Mouse (Mus musculus): ENCODE measurements around the gene C1qtnf6.

The C1qtnf6 gene

DNA sequence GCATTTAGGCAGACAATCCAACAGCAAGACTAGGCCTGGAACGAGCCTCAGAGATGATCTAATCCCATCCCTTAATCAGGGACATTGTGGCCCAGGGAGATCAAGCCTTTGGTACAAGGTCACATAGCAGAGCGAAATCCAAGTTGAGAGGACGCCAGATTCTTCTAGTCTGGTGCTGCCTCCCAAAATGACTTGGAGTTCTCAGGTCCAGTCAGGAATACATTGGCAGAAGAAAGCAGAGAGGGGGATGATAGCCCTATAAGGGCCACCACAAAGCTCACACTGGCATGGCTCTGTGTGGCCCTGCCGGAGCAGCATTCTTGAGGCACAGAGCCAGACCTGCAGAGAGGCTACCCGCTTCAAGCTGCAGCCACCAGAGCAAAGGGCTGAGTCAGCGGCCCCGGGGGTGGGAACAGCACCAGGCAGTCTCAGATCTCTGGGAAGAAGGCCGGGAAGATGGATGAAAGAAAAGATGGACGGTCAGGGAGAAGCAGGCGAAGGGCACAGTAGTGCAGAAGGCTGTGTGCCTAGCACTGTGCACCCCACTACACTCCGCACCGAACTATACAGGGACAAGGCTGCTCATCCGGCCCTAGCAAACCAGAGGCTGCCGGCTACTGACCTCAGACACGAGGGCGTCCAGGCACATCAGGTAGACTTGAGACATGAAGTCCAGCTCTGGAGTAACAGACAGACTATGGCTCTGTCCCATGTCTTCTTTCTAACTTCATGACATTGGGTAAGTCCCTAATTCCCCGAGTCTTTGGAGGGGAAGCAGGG, at the start of gene C1qtnf6:
Gene C1qtnf6, minus strand, starts transcription at position 746 of the 780 bp plus-strand sequence.
- DNase-seq (ENCODE audit: low read depth, low spot score), result peak; percentile 76

GRCm38 (mm10) chr15:78576284-78576810, 45.1 kb upstream of the C1qtnf6 start:
- DNase-seq (ENCODE audit: low read depth, low spot score), result no peak

GRCm38 (mm10) chr15:78572658-78573397, 41.6 kb upstream of the C1qtnf6 start, which contains the start of gene Rac2:
TSS of gene Rac2 (minus strand) at chr15:78572783.
- no peak for DNase-seq (ENCODE audit: low read depth, low spot score)

DNA sequence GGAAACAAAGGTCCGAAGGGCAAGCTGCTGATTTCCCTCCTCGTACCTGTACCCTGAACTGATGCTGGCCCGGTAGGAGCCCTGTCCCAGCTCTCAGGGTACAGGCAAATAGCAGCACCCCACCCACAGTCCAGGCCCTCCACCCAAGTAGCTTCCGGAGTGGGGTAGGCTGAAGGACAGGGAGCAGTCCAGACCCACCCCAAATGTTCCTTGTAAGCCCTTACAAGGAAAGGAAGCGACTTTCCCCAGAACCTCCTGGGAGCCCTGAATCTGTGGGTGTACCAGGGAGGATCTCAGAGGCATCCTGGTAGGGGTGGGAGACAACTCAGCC, 41.0 kb upstream of the C1qtnf6 start:
- no peak for DNase-seq (ENCODE audit: low read depth, low spot score)

DNA sequence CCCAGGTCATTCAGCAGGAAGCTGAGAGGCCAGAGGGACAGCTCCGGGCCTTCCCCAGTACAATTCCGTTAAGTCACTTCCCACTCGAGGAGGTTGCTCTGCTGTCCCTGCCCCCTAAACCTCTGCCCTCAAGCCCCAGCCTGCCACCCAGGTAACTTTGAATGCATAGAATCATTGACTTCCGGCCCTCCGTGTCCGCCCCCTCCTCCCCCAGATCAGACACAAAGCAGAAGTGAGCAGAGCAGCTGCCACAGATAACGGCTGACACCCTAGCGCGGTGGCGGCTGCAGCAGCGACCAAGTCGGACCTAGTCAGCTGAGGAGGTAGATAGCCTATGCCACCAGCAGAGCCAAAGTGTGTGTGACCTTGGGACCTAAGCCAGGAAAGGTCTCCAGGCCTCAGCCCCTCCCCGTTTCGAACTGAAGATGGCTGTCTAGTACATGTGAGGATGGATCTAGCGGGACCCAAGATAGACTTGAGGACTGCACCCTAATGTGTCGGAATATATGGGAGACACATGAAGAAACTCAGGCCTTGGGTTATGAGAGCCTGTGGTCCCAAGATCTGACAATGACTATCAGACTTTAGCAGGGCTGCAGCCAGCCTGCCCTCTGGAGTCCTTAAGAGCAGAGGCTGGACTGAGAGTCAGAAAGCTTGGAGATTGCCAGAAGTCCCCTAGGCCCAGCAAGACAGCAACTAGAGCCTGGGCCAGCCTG, 40.5 kb upstream of the C1qtnf6 start:
- DNase-seq (ENCODE audit: low read depth, low spot score), result no peak

- no peak for DNase-seq (ENCODE audit: low read depth, low spot score)
These were observed 39.0 kb upstream of the C1qtnf6 start for GRCm38 (mm10) chr15:78570170-78570569.

- DNase-seq (ENCODE audit: low read depth, low spot score), result no peak
These were observed 36.4 kb upstream of the C1qtnf6 start for GRCm38 (mm10) chr15:78567608-78568120.

- DNase-seq (ENCODE audit: low read depth, low spot score), result no peak
These were observed 33.7 kb upstream of the C1qtnf6 start for GRCm38 (mm10) chr15:78564764-78565435.

GRCm38 (mm10) chr15:78563937-78564336, 32.7 kb upstream of the C1qtnf6 start:
- no peak for DNase-seq (ENCODE audit: low read depth, low spot score)

GRCm38 (mm10) chr15:78563344-78563743, 32.1 kb upstream of the C1qtnf6 start:
- DNase-seq (ENCODE audit: low read depth, low spot score), result no peak

DNA sequence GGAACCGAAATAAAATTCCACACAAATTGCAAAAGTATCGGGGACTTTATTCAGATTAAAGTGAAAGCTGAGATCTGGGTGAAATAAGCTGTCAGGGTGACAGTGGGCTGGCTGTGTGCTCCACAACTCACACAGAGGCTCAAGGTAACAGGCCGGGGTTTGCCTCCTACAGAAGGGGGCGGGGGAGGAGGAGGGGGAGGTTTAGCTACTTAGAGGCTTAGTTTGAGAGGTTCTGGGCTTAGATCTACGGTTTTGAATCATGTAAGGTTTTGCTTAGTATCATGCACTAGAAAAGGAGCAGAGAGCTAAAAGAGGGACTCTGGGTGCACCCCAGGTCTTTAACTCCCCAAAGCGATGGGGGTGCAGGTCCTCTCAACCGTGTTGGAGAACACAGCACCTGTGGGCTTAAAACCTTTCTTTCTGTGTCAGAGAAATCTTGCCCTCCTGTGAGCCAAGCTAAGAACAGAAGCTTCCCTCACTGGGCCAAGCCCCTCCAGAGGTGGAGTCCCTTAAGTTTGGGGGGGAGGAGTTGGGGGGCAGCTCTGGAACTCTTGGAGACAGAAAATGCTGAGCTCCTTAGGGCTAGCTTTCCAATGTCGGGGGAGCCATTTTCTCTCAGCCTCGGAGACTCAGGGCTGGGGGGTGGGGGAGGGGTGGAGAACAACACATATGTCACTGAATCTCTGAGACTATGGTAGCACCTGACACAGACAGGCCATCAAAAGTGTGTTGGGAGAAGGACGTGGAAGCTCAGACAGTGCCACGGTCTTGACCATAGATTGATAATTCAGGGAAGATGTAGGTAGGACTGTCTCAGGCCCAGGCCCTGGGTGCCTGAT, 28.1 kb upstream of the C1qtnf6 start:
- no peak for DNase-seq (ENCODE audit: low read depth, low spot score)

DNA sequence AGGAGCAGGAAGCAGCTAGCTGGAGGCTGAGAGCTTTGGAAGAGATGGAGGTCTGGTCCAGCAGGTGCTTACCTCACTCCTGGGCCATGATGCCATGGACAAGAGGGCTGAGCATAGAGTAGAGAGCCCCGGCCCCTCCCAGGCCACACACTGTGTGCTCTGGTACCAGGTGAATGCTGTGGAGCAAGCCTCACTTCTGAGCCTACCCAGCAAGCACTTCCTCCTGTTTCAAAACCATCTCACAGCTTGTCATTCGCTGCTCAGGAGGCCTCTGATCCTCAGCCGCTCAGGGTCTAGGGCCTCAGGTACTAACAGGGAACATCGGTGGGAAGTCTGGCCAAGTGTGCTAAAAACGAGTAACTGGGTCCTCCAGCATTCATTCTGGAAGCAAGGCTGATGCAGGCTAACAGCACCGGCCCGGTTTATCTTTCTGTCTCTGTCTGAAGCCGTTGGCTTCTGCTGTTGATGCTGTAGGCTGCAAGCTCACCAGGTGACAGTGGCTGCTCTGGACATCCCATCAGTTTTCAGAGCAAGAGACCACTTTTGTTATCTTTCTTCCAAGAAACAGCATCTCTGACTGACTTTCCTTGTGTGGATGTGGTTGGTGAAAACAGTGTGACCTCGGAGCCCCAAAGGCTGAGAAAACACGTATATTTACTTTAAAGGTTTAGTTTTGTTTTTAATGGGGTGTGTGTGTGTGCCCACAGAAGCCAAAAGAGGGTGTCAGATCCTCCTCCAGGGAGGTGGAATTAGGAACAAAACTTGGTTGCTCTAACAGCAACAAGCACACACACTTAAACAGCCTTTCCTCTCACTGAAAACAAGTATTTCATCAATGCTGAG, 26.7 kb upstream of the C1qtnf6 start:
- DNase-seq (ENCODE audit: low read depth, low spot score), result no peak

DNA sequence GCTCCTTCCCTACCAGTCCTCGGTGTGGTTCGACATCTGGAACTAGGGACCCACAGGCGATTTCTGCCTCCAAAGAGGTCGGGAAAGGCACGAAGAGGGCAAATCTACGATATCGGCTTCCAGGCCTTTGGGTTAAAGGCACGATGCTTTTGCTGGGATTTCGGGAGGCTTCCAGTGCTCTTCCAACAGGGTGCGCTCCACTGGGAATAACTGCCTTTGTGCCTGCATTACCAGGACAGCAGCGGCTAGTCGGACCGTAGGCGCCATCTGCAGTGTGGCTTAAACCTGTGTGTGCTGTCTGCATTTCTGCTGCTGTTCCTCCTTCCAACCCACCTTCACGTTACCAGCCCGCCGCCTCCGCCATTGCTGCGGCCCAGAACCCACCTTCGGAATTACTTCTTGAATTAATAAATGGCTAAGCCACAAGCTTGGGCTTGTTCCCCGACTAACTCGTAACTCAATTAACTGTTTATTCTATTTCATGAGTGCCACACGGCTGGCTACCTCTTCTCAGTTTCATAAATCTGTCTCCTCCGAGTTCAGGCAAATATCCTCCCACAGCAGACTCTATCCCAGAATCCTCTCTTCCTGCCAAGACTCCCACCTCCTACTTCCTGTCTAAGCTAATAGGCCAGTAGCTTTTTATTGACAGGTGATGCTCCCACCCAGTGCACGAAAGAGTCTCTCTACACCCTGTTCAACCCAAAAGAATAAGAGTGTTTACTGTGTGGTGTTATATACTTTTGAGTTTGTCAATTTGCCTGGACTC, 23.5 kb upstream of the C1qtnf6 start:
- peak; percentile 73 for DNase-seq (ENCODE audit: low read depth, low spot score)

GRCm38 (mm10) chr15:78549189-78549734, 18.0 kb upstream of the C1qtnf6 start:
- peak; percentile 55 for DNase-seq (ENCODE audit: low read depth, low spot score)

GRCm38 (mm10) chr15:78548711-78549110, 17.5 kb upstream of the C1qtnf6 start:
- peak; percentile 51 for DNase-seq (ENCODE audit: low read depth, low spot score)

GRCm38 (mm10) chr15:78548336-78548665, 17.1 kb upstream of the C1qtnf6 start:
- DNase-seq (ENCODE audit: low read depth, low spot score), result no peak

- DNase-seq (ENCODE audit: low read depth, low spot score), result peak; percentile 73
These were observed 16.5 kb upstream of the C1qtnf6 start for GRCm38 (mm10) chr15:78547415-78548335.
